Mouse (Mus musculus): ENCODE measurements around the gene Ptges3l.
A peak's percentile ranks its signal among the peaks of the same experiment; 100 is the strongest.
"Not testable (repeated sequence)": the region's sequence is repeated elsewhere in the genome, so short reads cannot be mapped to it uniquely, and the experiment has no call there.

Gene Ptges3l

DNA sequence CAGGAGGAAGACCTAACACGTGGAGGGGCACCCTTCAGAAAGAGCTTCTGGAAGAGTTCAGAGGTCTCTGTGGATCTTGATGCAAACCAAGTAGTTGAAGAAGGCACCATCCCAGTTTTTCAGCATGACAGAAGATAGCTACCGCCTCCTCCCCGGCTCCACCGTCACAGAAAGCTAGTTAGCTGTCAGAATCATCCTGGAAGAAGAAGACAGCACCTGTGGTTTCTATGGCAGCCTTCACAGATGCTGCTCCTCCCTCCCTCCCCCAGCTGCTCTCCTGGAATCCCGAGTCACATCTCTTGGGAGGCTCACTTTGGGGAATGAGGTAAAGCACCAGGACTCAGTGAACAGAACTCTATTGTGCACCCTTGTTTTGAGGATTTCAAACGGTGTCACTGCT is 6.1 kb downstream of the Ptges3l start:
- no peak for DNase-seq

DNA sequence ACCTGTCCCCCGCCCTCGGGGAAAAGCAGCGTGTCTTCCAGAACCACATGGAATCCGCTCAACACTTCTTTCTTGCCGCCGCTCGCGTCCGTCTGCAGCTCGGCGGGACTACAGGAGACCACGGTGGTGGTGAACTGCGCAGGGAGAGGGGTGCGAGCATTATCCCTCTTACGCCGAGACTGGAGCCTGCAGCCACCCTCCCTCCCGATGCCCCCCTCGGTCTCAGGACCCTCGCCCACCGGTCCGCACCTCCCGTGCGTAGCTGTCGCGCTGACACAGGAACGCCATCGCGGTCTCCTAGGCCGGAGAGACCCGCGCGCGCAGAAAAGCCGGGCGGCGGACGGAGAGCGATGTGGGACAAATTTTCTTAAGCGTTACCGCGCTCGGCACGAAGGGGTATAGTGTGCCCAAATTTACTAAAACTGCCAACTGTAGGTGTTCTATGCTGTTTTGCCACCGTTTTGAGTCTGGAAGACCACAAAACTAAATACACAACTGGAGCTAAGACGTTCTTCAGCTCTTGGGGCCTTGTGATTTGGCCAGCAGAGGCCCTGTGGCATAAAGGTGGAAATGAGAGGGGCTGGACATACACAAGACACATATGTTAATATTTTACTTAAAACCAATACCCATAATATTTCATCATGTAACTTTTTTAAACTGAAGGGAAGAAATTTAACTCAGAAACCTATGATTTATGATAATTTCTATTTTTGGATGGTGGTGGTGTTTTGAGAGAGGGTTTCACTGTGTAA is 7.9 kb downstream of the Ptges3l start, which contains the start of gene Aarsd1:
Gene Aarsd1 (minus strand): TSS at position 515 of the 755 bp plus-strand sequence.
- peak; percentile 76 for DNase-seq

DNA sequence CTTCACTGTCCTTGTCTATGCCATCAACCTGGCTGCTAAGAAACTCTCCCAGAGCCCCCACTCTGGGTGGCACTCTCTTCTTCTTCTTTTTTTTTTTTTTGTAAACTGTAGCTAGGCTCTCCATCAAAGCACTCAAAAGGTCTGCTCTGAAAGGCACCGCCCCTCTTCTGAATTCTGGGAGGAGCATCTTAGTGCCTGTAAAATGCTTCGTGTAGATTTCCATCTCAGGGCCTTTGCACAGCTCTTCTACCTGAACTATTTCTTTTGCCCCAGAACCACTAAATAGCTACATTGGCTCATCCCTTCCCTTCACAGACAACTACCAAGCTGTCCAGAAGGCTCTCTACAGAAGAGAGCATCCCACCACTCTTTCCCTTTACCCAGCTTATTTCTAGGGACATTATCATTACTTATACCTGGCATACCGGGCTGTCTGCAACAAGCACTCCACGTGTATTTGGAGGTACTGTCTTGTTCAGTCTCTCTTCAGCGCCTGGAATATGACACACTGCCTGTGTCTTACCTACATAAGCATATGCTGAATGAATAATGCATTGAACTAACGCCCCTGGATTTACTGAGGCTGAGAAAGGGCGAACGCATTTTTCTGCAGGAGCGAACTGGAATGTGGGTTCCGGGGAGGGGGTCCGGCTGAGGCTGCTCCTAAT is 8.6 kb downstream of the Ptges3l start:
- no peak for DNase-seq

GRCm38 (mm10) chr11:101415306-101415705 is 9.8 kb downstream of the Ptges3l start:
- DNase-seq: no peak

DNA sequence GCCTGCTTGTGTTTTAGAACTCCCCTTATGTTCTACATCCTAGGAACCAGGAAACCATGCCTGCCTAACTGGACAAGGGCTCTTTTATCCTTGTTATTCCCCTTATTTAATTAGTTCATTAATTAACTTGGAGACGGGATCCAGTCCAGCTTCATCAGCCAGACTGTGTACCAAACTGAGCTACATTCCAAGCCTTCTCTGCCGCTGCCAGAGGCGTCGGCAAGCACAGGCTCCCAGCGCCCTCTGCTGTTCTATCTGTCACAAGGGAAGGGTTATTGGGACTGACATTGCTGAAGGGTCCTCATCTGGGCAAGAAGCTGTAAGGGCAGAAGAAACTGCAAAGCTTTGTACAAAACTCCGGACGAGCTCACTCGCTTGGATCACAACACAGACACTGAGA is 30.0 kb downstream of the Ptges3l start:
- DNase-seq: peak; percentile 77

- DNase-seq: no peak
Observed at GRCm38 (mm10) chr11:101381817-101382216, 43.3 kb downstream of the Ptges3l start.

GRCm38 (mm10) chr11:101378926-101379325 is 46.2 kb downstream of the Ptges3l start:
- peak; percentile 59 for DNase-seq

DNA sequence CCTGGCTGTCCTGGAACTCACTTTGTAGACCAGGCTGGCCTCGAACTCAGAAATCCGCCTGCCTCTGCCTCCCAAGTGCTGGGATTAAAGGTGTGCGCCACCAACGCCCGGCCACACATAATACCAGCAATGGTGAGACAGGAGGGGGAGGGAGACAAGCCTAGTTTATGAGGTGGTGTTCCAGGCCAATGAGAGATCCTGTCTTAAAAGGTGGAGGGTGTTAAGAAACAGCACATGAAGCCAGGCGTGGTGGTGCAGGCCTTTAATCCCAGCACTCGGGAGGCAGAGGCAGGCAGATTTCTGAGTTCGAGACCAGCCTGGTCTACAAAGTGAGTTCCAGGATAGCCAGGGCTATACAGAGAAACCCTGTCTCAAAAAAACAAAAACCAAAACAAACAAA is 46.9 kb downstream of the Ptges3l start:
- not testable (repeated sequence) for DNase-seq

- no peak for DNase-seq
Observed at GRCm38 (mm10) chr11:101374421-101374938, 50.7 kb downstream of the Ptges3l start.

DNA sequence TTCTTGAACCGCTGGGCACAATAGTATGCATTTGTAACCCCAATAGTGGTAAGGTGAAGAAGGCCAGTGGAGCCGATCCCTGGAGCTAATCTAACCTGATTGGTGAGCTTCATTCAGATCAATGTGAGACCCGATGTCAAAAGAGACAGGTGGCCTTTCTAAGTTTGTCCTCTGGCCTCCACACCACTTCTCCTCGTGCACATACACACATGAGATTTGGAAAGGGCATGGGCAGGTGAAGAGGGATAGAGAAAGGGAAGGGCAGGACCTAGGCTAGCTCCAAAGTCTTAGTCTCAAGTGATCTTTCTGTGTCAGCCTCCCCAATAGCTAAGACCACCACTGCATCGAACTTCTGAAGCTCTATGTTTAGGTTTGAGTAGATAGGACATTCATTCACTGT is 55.0 kb downstream of the Ptges3l start:
- no peak for DNase-seq
